Mouse (Mus musculus): ENCODE measurements at regions not wholly inside any gene's neighbourhood (a gene's known extent, or its start where the extent isn't known, plus 50 kb on each side); places are given as distances from the start of the nearest gene placed in this dataset.

DNA sequence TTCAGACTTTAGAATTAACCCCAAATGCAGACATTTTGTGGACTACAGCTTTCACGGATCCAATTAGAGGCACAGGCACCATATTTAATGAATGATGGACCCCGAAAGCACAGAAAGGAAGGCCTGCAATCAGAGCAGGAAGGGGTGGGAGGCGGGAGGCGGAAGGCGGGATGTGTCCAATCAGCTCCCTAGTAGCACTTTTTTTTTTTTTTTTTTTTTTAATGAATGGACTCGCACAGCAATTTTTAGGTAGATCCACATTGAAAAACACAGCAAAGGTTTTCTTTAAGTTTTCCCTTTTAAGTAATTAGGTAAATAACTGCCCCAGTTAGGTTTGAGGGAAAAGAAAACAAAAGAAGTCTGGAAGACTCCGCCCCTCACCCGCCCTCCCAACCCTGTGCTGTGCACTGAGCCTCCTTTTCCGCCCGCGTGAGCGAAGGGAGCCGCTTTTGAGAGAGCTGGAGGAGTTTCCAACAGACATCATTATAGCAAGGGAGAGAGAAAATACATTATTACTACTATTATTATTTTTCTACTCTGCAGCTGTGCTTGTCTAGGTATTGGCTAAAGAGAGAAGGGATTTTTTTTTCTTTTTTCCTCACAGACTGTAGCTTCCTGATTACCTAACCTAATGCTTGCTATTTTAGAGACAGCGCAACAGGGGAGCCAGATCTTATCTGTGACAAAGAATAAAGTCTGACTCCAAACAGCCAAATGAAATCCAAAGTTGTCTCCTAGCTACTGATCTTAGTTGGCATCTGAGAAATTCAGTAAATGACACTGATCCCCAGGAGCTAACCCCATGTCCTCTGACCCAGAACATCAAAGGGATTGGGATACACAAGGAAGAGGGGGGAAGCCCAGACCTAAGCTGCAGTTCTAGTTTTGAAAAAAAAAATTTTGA lies 232.0 kb upstream of the Sash1 start:
- H3K79me2 ChIP-seq (replicated peaks; ENCODE audit: control insufficient read depth, insufficient read depth, low read length) = no peaks in the 10 kb centered on the region
- no peaks in the 10 kb centered on the region for H3K36me3 ChIP-seq (ENCODE audit: control insufficient read depth, insufficient read depth, low read length)
- H3K4me1 ChIP-seq (ENCODE audit: control insufficient read depth, insufficient read depth, low read length) = no peaks in the 10 kb centered on the region
- TF ChIP-seq CTCF (IDR thresholded peaks at IDR 0.05) = no peak
- TF ChIP-seq POLR2A (IDR thresholded peaks at IDR 0.05; ENCODE audit: insufficient read depth, low read depth, low read length) = no peak
- TF ChIP-seq EP300 (IDR thresholded peaks at IDR 0.05; ENCODE audit: insufficient read depth, low read depth, low read length) = no peak
- H3K27ac ChIP-seq = peak overlapping the region; percentile 23; the same call in 1 of the 2 replicates
- H3K4me3 ChIP-seq = peak overlapping the region; percentile 39
- no peak for DNase-seq
- WGBS = 21% methylated on average over 14 of the region's 14 CpGs
- intact Hi-C loops (cut with DNase I) = no loop called here
- H3K27me3 ChIP-seq (ENCODE audit: control insufficient read depth, insufficient read depth, low read length) = no peaks in the 10 kb centered on the region
- H3K9ac ChIP-seq (ENCODE audit: low read depth, low read length) = no peak overlapping the region

DNA sequence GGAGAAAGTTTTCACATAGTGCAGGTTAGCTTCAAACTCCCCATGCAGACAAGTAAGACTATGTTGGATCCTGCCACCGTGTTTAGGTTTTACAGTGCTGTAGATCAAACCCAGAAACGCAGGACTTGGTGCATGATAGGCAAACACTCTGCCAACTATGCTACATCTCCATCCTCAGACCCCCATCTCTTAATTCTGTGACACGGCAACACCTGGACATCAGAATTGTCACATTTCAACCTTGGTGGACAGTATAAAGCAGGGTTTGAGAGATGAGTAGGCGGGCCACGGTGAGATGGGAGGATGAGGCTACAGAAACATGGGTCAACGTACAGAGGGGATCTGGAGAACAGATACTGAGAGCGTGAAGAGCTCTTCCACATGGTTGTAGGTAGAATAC lies 231.3 kb upstream of the Sash1 start:
- TF ChIP-seq EP300 (IDR thresholded peaks at IDR 0.05; ENCODE audit: insufficient read depth, low read depth, low read length) (no peak), POLR2A (IDR thresholded peaks at IDR 0.05; ENCODE audit: insufficient read depth, low read depth, low read length) (no peak), CTCF (IDR thresholded peaks at IDR 0.05) (no peak)
- no peak overlapping the region for H3K4me3 ChIP-seq
- intact Hi-C loops (cut with DNase I) = no loop called here
- WGBS = 94% methylated on average over 7 of the region's 7 CpGs
- no peak overlapping the region for H3K9ac ChIP-seq (ENCODE audit: low read depth, low read length)
- no peak overlapping the region for H3K27ac ChIP-seq
- no peaks in the 10 kb centered on the region for H3K27me3 ChIP-seq (ENCODE audit: control insufficient read depth, insufficient read depth, low read length)
- DNase-seq = no peak
- H3K79me2 ChIP-seq (replicated peaks; ENCODE audit: control insufficient read depth, insufficient read depth, low read length) = no peaks in the 10 kb centered on the region
- H3K4me1 ChIP-seq (ENCODE audit: control insufficient read depth, insufficient read depth, low read length) = no peaks in the 10 kb centered on the region
- H3K36me3 ChIP-seq (ENCODE audit: control insufficient read depth, insufficient read depth, low read length) = no peaks in the 10 kb centered on the region

DNA sequence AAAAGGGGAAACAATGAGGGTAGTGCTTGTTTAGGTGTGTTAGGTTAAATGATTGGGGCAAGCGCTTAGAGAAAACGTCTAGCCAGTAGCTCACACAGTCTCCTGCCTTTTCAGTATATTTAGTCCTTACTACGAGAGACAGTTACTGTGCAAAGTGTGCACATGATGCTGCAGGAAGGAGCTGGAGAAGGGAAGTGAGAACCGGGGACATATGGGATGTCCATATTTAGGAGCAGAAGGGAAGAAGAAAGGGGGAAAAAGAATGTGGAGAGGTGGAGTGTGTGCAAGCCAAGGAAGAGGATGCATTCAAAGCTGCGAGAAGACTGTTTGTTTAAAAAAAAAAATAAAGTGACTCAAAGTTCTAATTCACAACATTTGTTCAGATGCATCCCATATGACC lies 227.8 kb upstream of the Sash1 start:
- Histone ChIP-seq H3K27ac (no peak overlapping the region), H3K4me1 (ENCODE audit: control insufficient read depth, insufficient read depth, low read length) (no peaks in the 10 kb centered on the region), H3K36me3 (ENCODE audit: control insufficient read depth, insufficient read depth, low read length) (no peaks in the 10 kb centered on the region), H3K79me2 (replicated peaks; ENCODE audit: control insufficient read depth, insufficient read depth, low read length) (no peaks in the 10 kb centered on the region), H3K4me3 (no peak overlapping the region), H3K27me3 (ENCODE audit: control insufficient read depth, insufficient read depth, low read length) (no peaks in the 10 kb centered on the region), H3K9ac (ENCODE audit: low read depth, low read length) (no peak overlapping the region)
- WGBS = 59% methylated on average over 5 of the region's 5 CpGs
- DNase-seq = no peak
- intact Hi-C loops (cut with DNase I) = no loop called here
- no peak for TF ChIP-seq CTCF (IDR thresholded peaks at IDR 0.05)

DNA sequence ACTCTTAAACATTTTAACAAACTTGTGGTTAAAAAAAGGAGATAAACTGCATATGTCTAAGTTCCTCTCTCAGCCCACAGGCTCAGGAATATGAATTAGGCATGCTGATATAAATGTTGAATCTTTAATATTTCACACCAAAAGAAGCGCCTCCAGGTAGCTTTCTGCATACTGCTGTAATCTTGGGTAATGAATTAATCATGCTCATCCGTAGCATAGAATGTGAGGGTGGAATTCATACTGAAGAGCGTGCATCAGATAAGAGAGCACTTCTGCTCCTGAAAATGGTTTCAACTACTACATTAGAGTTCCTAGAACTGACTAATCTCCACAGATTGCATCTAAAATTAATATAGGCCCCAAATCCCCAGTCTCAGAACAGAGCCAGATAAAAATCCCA lies 225.2 kb upstream of the Sash1 start:
- H3K4me1 ChIP-seq (ENCODE audit: control insufficient read depth, insufficient read depth, low read length) = no peaks in the 10 kb centered on the region
- H3K27me3 ChIP-seq (ENCODE audit: control insufficient read depth, insufficient read depth, low read length) = no peaks in the 10 kb centered on the region
- H3K36me3 ChIP-seq (ENCODE audit: control insufficient read depth, insufficient read depth, low read length) = no peaks in the 10 kb centered on the region
- H3K9ac ChIP-seq (ENCODE audit: low read depth, low read length) = no peak overlapping the region
- intact Hi-C loops (cut with DNase I) = no loop called here
- DNase-seq = no peak
- no peak overlapping the region for H3K4me3 ChIP-seq
- 95% methylated on average over 3 of the region's 3 CpGs for WGBS
- TF ChIP-seq EP300 (IDR thresholded peaks at IDR 0.05; ENCODE audit: insufficient read depth, low read depth, low read length) = no peak
- no peak for TF ChIP-seq POLR2A (IDR thresholded peaks at IDR 0.05; ENCODE audit: insufficient read depth, low read depth, low read length)
- no peak for TF ChIP-seq CTCF (IDR thresholded peaks at IDR 0.05)
- no peak overlapping the region for H3K27ac ChIP-seq
- H3K79me2 ChIP-seq (replicated peaks; ENCODE audit: control insufficient read depth, insufficient read depth, low read length) = no peaks in the 10 kb centered on the region

DNA sequence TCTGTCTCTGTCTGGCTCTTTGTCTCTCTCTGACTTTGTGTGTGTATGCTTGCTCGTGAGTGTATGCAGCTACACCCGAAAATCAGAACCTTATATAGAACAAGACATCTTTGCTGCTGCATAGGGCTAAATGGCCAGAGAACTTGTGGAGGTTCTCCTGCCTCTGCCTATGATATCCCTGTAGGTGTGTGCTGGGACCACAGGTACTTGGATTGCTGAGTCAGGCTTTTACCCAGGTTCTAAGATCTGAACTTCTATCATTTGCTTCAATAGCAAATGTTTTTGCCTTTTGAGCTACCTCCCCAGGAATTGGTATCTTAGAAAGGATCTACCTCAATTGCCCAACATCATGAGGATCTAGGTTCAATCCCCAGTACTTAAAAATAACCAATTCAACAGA lies 210.3 kb upstream of the Sash1 start:
- WGBS = 95% methylated on average over 2 of the region's 2 CpGs
- TF ChIP-seq CTCF (IDR thresholded peaks at IDR 0.05) (no peak), POLR2A (IDR thresholded peaks at IDR 0.05; ENCODE audit: insufficient read depth, low read depth, low read length) (no peak), EP300 (IDR thresholded peaks at IDR 0.05; ENCODE audit: insufficient read depth, low read depth, low read length) (no peak)
- Histone ChIP-seq H3K36me3 (ENCODE audit: control insufficient read depth, insufficient read depth, low read length) (peaks cover 2% of the 10 kb centered on the region; the same call in 1 of the 2 replicates), H3K4me1 (ENCODE audit: control insufficient read depth, insufficient read depth, low read length) (no peaks in the 10 kb centered on the region), H3K9ac (ENCODE audit: low read depth, low read length) (no peak overlapping the region), H3K27ac (no peak overlapping the region), H3K27me3 (ENCODE audit: control insufficient read depth, insufficient read depth, low read length) (no peaks in the 10 kb centered on the region), H3K4me3 (no peak overlapping the region), H3K79me2 (replicated peaks; ENCODE audit: control insufficient read depth, insufficient read depth, low read length) (no peaks in the 10 kb centered on the region)
- no peak for DNase-seq
- intact Hi-C loops (cut with DNase I) = no loop called here

DNA sequence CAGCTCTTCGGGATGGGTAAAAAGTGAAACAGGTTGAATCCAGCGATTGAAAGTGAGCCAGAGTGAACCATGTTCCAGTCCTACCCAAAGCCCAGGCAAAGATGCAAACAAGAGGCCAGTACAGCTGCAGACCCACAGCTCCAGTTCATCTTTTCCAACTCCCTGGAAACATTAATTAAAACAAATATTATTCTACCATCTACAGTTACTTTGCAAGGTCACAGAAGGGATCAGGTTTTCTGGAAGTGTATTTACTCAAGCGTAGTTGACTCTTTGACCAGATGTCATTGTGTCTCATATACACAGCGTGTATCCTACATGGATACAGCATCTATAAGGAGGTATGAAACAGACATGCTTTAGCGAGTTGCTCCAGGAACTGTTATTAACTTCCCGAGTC lies 209.3 kb upstream of the Sash1 start:
- H3K9ac ChIP-seq (ENCODE audit: low read depth, low read length) = no peak overlapping the region
- 86% methylated on average over 6 of the region's 6 CpGs for WGBS
- no peak overlapping the region for H3K4me3 ChIP-seq
- H3K36me3 ChIP-seq (ENCODE audit: control insufficient read depth, insufficient read depth, low read length) = peaks cover 2% of the 10 kb centered on the region; the same call in 1 of the 2 replicates
- DNase-seq = no peak
- H3K27me3 ChIP-seq (ENCODE audit: control insufficient read depth, insufficient read depth, low read length) = no peaks in the 10 kb centered on the region
- intact Hi-C loops (cut with DNase I) = no loop called here
- no peaks in the 10 kb centered on the region for H3K79me2 ChIP-seq (replicated peaks; ENCODE audit: control insufficient read depth, insufficient read depth, low read length)
- H3K4me1 ChIP-seq (ENCODE audit: control insufficient read depth, insufficient read depth, low read length) = no peaks in the 10 kb centered on the region
- H3K27ac ChIP-seq = no peak overlapping the region
- TF ChIP-seq POLR2A (IDR thresholded peaks at IDR 0.05; ENCODE audit: insufficient read depth, low read depth, low read length) = no peak
- TF ChIP-seq EP300 (IDR thresholded peaks at IDR 0.05; ENCODE audit: insufficient read depth, low read depth, low read length) = no peak
- TF ChIP-seq CTCF (IDR thresholded peaks at IDR 0.05) = no peak

Measured in heart, adult 2 months (tissue).